Mouse (Mus musculus): ENCODE data around the gene Gusb.

The Gusb gene

GRCm38 (mm10) chr5:130023767-130024539 lies 21.1 kb upstream of the Gusb start:
- peak; percentile 76 for DNase-seq (ENCODE audit: low spot score)

DNA sequence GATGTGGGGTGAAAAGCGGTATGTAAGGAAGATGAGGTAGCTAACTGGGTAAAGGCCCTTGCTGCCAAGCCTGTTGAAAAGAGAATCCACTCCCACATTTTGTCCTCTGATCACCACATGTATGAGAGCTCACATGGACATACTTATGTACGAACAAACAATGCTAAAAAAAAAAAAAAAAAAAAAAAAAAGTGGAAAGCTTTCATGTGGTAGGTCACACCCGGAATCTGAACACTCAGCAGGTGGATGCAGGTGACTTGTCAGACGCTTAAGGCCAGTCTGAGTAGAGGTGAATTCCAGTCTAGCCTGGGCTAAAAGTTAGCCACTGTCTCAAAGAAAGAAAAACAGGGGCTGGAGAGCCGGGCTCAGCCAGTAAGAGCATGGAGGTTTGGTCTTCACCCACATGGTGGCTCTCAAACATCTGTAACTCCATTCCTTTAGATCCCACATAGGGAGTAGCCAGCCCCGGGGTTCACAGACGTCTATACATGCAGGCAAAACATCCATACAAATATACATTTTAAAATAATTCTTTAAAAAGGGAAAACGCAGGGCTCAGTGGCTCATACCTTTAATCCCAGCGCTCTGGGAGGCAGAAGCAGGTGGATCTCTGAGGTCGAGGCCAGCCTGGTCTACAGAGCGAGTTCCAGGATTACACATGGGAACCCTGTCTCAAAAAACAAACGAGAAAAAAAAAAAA lies 20.4 kb upstream of the Gusb start:
- DNase-seq (ENCODE audit: low spot score) = no peak

DNA sequence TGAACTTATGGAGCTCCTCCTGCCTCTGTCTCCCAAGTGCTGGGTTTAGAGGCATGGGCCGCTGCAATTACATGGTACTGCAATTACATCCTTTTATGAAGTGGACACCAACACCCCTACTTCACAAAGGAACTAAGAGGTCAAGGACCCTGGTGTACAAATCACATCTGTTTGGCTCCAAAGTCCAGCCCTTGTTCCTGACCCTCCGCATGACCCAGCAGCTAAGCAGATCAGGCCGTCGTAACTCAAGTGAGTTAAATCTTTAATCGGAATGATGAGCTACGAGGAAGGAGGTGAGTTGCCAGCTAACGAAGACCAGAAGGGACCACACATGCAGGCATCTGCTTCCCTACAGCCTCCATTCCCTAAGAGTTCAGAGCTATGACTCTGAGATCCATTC lies 19.5 kb upstream of the Gusb start:
- DNase-seq (ENCODE audit: low spot score) = no peak

DNA sequence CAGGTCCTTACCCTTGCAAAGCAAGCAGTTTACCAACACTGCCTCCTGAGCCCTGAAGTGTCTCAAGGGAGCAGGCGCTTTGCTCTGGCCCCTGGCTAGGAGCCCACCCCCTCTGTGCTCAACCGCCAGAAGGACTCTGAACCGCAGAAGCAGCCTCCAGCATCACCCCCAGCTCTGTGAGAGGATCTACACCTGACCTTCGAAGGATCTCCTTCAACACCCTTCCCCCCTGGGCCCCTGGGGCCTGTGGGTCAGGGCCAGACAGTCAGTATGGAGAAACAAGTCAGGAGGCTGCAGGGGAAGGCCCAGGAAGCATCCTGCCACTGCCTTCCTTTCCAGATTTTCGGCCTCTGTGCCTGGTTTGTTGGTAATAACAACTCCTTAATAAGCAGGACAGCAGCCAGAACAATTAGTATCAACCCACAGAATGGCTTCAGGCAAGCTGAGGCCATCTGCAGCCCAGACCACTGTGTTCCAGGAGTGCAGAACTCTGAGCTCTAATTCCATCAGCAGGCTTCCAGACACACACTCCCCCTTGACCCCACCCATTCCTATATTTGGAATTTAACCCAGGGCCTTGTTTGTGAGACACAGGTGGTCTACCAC lies 18.6 kb upstream of the Gusb start:
- DNase-seq (ENCODE audit: low spot score) = no peak

- no peak for DNase-seq (ENCODE audit: low spot score)
Observed at GRCm38 (mm10) chr5:130019461-130019860, 16.6 kb upstream of the Gusb start.

GRCm38 (mm10) chr5:130015104-130015503 lies 12.3 kb upstream of the Gusb start:
- DNase-seq (ENCODE audit: low spot score) = no peak

DNA sequence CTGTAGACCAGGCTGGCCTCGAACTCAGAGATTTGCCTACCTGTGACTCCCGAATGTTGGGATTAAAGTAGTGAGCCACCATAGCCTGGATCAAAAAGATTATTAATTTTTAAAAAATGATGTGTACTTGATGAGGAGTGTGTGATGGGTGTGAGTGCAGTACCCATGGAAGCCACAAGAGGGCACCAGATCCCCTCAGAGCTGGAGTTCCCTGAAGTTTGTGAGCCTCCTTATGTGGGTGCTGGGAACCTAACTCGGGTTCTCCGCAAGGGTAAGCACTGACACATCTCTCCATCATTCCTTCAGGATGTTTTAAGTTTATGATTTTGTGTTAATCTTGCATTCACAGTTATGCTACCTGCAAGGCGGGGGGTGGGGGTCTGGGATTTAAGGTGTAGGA lies 8.1 kb upstream of the Gusb start:
- no peak for DNase-seq (ENCODE audit: low spot score)

- no peak for DNase-seq (ENCODE audit: low spot score)
Observed at GRCm38 (mm10) chr5:130009784-130010183, 6.9 kb upstream of the Gusb start.

DNA sequence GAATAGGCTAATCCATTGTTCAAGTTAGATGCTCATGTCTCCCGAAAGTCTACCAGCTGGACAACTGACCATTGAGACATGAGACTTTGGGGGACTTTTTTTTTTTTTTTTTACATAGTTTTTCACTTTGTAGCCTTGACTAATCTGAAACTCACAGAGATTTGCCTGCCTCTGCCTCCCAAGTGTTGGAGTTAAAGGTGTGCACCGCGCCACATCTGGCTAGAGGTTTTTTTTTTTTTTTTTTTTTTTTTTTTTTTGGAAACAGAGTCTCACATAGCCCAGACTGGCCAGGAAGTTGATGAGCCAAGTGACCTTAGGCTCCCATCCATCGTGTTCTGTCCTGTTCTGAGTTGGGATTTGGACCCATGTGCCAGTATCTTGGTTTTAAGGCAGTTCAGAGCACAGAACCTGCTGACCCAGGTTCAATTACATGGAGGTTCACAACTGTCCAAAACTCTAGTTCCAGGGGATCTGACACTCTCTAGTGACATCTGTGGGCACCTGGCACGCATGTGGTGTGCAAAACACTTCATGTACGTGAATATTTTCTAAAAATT lies 5.3 kb upstream of the Gusb start:
- DNase-seq (ENCODE audit: low spot score) = no peak

DNA sequence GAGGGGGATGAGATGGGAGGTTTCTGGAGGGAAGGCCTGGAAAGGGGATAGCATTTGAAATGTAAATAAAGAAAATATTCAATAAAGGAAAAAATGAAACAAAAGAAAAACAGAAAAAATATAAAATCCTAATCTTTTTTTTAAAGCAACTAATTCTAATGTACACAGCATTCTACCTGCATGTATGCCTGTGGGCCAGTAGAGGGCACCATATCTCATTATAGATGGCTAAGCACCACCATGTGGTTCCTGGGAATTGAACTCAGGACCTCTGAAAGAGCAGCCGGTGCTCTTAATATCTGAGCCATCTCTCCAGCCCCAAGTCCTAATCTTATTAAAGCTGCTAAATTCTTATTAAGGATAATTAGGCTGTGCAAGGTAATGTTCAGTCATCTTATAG lies 4.5 kb upstream of the Gusb start:
- no peak for DNase-seq (ENCODE audit: low spot score)

GRCm38 (mm10) chr5:130003229-130003628 lies 380 bp upstream of the Gusb start:
- no peak for DNase-seq (ENCODE audit: low spot score)

DNA sequence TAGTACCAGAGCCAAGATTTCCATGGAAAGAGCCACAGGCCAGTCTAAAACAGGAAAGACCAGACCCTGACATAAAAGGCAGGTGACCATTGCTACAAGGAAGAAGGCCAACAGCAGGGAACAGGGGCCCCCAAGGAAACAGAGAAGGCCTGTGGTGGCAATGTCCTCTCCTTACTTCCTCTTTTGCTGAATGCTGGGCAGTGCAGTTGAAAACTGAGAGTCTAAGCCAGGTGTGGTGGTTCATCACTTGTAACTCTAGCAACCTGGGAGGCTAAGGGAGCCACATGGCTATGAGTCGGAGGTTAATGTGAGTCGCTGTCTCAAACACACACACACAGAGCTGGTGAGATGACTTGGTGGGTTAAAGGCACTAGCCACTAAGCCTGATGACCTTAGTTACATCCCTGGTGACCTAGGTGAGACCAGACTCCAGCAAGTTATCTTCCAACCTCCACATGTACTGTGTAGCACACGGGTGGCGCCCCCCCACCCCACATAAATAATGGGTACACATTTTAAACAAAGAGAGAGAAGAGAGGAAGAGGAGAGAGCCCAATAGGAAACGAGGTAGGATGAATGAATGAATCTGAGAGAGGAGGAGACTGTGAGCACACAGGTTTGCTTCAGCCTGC lies 1.4 kb downstream of the Gusb start:
- no peak for DNase-seq (ENCODE audit: low spot score)

- DNase-seq (ENCODE audit: low spot score) = no peak
Observed at GRCm38 (mm10) chr5:130000735-130001134, 2.1 kb downstream of the Gusb start.

DNA sequence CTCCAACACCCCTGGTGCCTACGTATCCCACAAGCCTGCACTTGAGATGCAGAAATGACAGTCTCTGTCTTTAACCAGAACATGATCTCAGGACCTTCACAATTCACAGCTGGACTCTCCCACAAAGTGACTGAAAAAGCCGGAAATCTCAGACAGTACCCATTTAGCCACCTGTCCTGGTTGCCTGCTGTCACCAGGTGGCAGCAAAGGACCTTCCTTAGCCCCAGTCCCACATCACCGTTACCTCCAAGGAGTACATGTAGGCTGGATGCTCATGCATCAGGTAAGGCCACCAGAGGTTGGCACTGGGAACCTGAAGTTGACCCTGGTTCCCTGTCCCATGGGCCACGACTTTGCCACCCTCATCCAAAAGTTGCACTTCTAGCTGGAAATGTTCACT lies 3.8 kb downstream of the Gusb start:
- DNase-seq (ENCODE audit: low spot score) = no peak

- DNase-seq (ENCODE audit: low spot score) = no peak
Observed at GRCm38 (mm10) chr5:129997700-129998099, 5.1 kb downstream of the Gusb start.

DNA sequence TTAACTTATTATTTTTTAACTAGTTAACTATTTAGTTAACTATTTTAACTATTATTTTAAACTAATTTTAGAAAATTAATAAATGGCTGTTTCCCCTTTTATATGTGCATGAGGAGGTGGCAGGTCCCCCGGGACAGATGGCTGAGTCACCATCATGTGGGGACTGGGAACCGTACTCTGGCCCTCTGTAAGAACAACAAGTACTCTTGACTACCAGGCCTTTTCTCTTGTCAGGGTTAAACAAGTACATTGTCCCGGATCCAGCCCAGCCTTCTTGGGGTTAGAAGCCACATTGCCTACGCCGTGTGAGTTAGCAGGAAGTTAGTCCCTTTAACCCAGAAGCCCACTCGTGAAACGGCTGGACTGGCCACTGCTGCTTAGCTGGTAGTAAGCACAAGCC lies 7.9 kb downstream of the Gusb start:
- no peak for DNase-seq (ENCODE audit: low spot score)

GRCm38 (mm10) chr5:129993374-129993773 lies 9.5 kb downstream of the Gusb start:
- DNase-seq (ENCODE audit: low spot score) = no peak

DNA sequence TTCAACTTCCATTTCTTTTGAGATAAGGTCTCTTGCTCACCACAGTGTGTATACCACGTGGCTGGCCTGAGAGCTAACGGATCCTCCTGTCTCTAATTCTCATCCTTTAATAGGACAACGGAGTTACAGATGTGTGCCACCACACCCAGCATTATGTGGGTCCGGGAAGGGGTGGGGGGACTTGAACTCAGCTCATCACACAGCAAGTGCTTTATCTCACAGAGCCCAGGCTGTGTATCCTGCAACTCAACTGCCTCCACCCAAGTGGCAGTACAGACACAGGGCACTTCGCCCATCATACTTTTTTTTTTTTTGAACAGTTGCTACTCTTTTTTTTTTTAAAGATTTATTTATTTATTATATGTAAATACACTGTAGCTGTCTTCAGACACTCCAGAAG lies 11.0 kb downstream of the Gusb start:
- no peak for DNase-seq (ENCODE audit: low spot score)

DNA sequence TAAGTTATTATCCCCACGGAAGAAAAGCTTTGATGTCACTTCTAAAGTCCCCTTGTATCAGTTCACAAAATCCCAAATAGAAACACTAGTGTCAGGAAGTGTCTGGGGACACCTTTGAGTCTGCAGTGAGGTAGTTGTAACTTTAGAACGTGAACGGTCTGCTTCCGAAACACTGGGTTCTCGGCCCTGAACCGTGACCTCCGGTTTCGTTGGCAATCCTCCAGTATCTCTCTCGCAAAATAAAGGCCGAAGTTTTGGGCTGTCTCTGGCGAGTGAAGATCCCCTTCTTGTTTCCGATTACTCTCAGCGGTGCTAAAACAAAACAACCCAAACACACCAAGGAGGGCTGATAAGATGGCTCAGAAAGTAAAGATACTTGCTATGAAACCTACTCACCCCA lies 13.5 kb downstream of the Gusb start:
- DNase-seq (ENCODE audit: low spot score) = no peak

GRCm38 (mm10) chr5:129980216-129980615 lies 22.6 kb downstream of the Gusb start:
- DNase-seq (ENCODE audit: low spot score) = no peak

- DNase-seq (ENCODE audit: low spot score) = no peak
Observed at GRCm38 (mm10) chr5:129978608-129979007, 24.2 kb downstream of the Gusb start.

DNA sequence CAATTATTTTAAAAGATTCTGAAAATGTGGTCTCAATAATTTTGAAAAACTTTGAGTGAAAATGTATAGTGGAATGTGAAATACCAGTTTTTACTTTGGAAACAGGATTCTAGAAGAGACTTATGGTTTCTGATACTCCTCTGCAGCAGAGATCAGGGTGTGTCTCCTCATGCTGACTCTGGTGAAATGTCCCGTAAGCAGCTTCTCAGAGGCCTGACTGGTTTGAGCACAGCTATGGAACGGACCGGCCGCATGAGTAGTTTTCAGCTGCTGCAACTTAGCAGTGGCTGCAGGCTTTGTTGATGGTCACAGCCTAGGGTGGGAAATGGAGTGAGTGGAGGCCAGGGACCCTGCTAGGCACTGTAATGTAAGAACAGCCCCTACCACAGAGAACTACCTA lies 25.1 kb downstream of the Gusb start:
- no peak for DNase-seq (ENCODE audit: low spot score)

All from left cerebral cortex, adult 11 months (tissue).